Mouse (Mus musculus) liver, embryonic 14.5 days (tissue): ENCODE measurements around the gene Cuedc2.
A peak's percentile ranks its signal among the peaks of the same experiment; 100 is the strongest.

Source experiments
- CTCF ChIP-seq: IDR thresholded peaks from 2 replicates; pipeline ENCODE4 v1.5.1; 2016; ENCODE audit warnings: antibody characterized with exemption, low read depth, control low read depth
- EP300 ChIP-seq: IDR thresholded peaks from 2 replicates; pipeline ENCODE4 v1.6.1; 2016; ENCODE audit warnings: antibody characterized with exemption, low read depth

DNA sequence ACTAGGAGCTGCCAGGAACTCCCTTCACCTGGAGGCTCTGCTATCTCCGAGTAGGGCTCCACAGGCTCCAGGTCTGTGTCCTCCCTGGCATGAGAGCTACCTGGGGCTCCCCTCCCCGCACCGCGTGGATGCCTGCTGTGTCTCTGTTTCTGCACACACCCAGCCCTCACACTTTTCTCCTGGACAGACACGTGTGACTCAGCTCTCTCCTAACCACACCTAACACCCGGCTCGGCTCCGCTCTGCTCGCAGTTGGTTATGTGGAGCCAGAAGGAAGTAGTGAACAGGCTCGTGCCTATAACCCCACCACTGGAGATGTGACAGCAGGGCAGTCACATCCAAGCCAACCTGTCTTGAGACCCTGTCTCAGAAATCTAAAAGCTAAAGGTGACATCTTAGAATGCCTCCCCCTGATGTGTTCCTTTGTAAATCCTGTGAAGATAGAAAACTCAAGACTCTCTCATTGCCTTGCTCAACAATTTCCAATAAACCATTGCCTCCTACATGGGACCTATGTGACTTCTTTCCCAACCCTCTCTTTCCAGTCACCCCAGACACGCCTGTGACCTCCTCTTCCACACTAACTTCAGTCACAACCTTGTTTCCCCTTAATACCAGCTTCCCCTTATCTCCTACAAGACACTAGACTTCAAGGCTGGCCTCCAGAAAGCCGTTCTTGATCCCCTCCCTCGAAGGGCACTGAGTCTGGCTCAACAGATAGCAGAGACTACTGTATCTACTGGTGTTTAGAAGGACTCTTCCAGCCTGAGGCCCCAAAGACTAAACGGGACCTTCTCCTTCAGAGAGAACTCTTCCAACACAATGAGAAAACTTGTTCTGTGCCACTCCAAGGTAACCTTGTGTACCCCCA, 23.4 kb downstream of the Cuedc2 start:
- TF ChIP-seq CTCF: no peak
- TF ChIP-seq EP300: peak; percentile 87
